Mouse (Mus musculus) ovary, adult 2 months (tissue): Measurements from ENCODE around the gene Col11a1. TPM values are rescaled to one million over a fixed set of nuclear protein-coding genes. Genes with fewer than 3 reads are reported as not detected.

Experiments
- polyA plus RNA-seq: library from polyadenylated mRNA; depleted of rRNA; stranded (reverse); fragments of >200 nt; gene quantifications from 2 replicates; pipeline ENCODE4 v1.2.3, GENCODE M21; 2012; rRNA removed

Col11a1 gene
- polyA plus RNA-seq: 3.3 and 3.5 TPM in 2 replicates

DNA sequence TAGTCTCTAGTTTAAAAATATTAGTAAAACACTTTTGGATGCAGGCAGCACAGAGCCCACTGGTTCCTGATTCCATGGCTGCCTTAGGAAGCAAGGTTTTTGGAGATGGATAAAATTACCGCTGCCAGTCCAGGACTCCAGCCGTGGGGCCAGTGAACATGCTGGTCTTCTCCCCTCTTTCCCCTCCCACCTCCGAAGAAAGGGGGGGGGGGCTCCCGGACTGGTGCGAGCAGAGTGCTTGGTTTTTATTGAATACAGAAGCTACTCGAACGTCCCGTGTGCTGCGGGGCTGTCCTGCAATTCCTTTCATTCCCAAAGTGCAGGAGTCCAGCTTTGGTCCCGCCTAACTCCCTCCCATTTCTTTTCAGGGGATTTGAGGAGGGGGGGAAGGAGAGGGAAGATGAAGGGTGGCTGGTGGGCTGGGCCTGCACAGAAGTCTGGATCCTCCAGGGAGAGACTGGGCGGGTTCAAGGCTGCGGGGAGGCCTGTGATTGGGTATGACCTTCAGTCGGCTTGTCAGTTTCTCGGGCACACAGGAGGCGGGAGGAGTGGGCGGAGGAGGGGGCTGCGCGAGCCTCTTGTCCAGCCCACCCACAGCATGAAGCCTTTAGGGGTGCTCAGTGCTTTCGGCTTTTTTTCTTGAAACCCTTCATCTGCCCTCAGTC lies at the start of gene Col11a1:
TSS of gene Col11a1 (plus strand) at position 570 of the 665 bp plus-strand sequence.

